Mouse (Mus musculus) frontal cortex, postnatal 10 days (tissue): ENCODE measurements around the gene Gtf2h5.

Experiments
- DNase-seq, 2 experiments: peaks; one replicate each; pipeline ENCODE4 v3.0.0; 2022; ENCODE audit warnings: low spot score in 2 of 2, mixed read lengths in 1 of 2

Gene Gtf2h5

GRCm38 (mm10) chr17:6110956-6111355 lies 31.4 kb downstream of the Gtf2h5 start:
- DNase-seq = no peak

- no peak for DNase-seq
Measured at GRCm38 (mm10) chr17:6113653-6114052, 34.1 kb downstream of the Gtf2h5 start.

- DNase-seq = no peak
Measured at GRCm38 (mm10) chr17:6115085-6115484, 35.5 kb downstream of the Gtf2h5 start.

GRCm38 (mm10) chr17:6117148-6117725 lies 37.7 kb downstream of the Gtf2h5 start:
- no peak for DNase-seq

GRCm38 (mm10) chr17:6117917-6118316 lies 38.3 kb downstream of the Gtf2h5 start:
- no peak for DNase-seq

- DNase-seq = no peak
Measured at GRCm38 (mm10) chr17:6118861-6119260, 39.3 kb downstream of the Gtf2h5 start.

GRCm38 (mm10) chr17:6123776-6124175 lies 44.2 kb downstream of the Gtf2h5 start:
- no peak for DNase-seq

- no peak for DNase-seq
Measured at GRCm38 (mm10) chr17:6125441-6125840, 45.9 kb downstream of the Gtf2h5 start.

- DNase-seq = no peak
Measured at GRCm38 (mm10) chr17:6128039-6128438, 48.5 kb downstream of the Gtf2h5 start.

GRCm38 (mm10) chr17:6129361-6129760 lies 49.8 kb downstream of the Gtf2h5 start:
- DNase-seq = no peak

- no peak for DNase-seq
Measured at GRCm38 (mm10) chr17:6131083-6131482, 51.5 kb downstream of the Gtf2h5 start.
